Mouse (Mus musculus): ENCODE data around the gene 1700029I15Rik.

Gene 1700029I15Rik

DNA sequence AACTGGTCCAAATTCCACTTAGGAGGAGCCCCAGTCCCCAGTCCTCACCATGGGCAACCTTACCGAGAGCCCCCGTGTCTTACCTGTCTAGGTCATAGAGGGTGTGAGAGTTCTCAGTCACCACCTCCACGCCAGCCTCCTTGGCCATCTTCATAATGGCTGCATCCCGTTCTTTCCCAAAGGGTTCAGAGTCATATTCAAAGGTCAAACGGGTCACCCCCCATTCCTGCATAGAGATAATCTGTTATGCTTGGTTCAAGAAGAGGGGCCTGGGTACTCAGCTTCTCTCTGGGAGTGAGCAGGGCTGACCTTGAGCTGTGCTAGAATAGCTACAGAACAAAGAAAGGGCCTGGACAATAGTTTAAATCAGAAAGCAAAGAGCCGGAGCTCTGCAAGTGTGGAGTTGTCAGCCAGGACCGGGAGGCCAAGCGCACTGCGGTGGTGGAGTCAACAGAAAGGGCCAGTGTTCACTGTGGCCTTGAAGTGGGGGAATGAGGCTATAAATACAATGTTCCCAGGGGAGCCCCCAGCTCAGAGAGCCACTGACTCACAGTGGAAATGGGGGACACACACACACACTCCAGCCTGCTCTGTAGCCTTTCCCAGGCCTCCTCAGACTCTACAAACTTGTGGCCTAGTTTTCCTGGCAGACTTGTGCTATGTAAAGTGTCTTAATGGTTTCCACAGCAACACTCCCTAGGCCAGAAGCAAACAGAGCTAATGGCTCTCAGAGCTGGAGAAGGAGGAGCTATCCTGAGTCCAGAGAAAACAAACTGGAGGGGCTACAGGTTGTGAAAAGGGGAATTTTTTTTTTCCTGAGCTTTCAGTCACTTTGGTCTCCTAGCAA, 42.3 kb downstream of the 1700029I15Rik start:
- in situ Hi-C loops (cut with MboI, MseI) = loop anchor here (25.0 kb wide), 1 partner anchor 1687 kb away; the partner anchor contains the start of gene Fnbp4

DNA sequence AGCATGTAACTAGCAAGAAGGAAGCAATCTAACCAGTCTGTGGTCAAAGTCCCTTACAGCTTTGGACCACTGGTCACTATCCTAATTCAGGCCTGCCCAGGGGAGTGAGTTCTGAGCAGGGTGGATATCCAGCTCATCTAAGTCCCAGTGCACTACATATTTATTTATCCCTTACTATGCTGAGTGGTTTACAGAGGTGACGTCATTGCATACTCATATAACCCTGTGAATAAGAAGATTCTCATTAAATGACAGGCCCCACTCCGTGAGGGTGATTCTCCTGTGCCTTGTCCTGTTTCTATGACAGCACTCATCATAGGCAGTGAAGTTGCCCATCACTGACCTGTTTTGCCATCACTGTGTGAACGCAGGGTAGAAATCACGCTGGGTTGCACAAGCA, 43.0 kb downstream of the 1700029I15Rik start:
- in situ Hi-C loops (cut with MboI, MseI) = no loop called here

DNA sequence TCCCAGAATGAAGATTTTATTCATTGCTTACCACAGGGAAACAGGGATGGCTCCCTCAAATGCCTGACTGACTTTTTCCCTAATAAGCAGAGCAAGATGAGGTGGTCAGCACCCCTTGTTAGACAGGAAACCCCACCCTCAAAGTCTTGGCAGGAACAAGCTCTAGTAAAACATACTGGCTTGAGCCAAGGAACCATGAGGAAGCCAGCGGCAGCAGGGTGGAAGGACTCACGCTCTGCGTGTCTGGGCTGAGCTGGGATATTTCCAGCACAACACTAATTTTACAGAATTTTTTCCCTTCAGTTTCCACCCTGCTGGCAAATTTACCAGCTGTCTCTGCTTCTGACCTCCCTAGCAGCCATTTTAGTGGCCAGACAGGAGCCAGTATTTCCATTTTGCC, 44.1 kb downstream of the 1700029I15Rik start:
- in situ Hi-C loops (cut with MboI, MseI) = no loop called here

DNA sequence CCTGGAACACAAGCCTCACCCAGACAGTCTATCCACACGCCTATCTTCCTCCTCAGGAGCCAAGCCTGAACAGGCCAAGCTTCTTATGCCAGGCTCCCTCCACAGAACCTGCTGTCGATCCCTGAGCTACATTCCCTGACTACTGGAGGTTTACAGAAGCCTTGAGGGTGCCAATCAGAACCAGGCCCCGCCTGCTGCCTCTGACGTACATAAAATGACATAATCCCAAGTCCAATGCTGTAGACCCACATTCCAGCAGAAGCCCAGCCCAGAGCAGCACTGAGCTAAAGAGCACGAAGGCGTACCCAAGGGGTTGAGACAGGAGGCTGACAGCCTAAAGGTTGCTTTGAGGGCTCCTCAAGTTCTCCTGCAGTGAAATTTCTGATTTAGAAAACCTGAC, 45.5 kb downstream of the 1700029I15Rik start:
- in situ Hi-C loops (cut with MboI, MseI) = no loop called here

DNA sequence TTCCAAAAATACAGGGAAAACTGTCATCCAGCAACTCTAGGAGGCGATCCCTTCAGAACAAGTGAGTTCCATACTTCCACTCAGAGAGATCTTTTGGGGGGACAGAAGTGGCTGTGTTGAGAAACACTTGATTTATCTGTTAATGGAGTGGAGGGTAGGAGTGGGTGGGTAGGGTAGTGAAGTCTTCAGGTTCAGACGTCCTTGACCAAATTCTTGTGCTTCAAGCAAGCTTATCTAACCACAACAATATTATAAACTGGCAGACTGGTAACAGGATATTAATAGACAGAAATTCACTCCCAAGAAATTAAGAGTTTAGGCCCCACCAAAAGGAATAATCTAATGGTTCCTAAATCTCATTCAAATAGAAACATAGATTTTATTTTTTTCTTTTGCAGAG, 47.8 kb downstream of the 1700029I15Rik start:
- in situ Hi-C loops (cut with MboI, MseI) = no loop called here

DNA sequence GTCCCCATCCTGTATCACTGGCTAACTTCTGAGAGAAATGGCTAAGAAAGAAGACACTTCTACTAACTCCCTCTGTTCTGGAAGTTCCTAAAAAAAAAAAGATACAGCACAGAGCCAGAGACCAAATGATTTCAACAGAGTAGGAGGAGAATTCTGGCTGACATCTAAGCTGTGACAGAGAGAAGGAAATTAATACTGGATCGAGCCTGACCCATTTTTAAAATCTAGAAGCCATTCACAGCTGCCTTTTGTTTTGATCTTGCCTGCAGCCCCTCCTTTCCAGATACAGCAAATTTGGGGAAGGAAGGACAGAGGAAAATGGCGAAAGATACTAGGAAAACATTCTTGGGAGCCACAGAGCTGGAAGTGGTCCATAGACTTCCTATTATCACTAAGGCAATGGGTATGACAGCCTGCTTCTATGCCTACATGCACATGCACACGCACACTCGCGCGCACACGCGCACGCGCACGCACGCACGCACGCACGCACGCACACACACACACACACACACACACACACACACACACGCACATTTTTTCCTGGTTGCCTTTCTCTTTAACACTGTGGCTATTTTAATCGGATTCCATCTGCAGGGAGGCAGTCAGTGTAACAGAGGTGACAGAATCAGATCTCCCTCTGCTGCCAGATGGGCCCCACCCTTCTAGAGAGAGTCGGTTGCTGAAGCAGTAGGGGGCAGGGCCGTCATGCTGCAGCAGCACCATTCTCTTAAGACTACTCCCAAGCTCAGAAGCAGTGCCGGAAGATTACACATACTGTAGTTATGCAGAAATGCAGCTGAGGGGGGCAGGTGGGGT, 48.6 kb downstream of the 1700029I15Rik start:
- in situ Hi-C loops (cut with MboI, MseI) = no loop called here

DNA sequence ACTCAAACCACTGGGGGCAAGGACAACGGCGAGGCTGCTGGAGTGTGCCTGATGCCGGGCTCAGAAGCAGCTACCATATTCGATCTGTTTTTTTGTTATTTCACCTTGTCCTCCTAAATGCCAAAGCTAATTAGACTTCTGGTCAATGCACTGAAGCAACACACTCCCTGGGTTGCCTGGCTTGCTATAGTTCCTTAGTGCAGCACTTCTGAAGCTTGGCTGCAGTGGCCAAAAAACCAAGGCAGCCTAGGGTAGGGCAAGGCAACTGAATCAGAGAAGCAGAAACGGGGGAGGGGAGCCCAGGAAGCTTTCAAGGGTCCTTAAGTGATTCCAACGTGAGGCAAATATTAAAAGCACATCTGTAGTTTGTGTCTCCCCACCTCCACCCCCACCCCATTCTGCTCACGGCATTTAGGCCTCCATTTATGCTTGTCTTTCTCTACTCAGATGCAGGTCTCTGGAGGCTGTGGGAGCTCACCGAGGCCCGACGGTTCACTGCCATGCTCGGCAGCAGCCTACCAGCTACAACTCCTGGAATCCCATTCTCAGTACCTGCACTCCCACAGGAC, 49.4 kb downstream of the 1700029I15Rik start:
- in situ Hi-C loops (cut with MboI, MseI) = no loop called here

DNA sequence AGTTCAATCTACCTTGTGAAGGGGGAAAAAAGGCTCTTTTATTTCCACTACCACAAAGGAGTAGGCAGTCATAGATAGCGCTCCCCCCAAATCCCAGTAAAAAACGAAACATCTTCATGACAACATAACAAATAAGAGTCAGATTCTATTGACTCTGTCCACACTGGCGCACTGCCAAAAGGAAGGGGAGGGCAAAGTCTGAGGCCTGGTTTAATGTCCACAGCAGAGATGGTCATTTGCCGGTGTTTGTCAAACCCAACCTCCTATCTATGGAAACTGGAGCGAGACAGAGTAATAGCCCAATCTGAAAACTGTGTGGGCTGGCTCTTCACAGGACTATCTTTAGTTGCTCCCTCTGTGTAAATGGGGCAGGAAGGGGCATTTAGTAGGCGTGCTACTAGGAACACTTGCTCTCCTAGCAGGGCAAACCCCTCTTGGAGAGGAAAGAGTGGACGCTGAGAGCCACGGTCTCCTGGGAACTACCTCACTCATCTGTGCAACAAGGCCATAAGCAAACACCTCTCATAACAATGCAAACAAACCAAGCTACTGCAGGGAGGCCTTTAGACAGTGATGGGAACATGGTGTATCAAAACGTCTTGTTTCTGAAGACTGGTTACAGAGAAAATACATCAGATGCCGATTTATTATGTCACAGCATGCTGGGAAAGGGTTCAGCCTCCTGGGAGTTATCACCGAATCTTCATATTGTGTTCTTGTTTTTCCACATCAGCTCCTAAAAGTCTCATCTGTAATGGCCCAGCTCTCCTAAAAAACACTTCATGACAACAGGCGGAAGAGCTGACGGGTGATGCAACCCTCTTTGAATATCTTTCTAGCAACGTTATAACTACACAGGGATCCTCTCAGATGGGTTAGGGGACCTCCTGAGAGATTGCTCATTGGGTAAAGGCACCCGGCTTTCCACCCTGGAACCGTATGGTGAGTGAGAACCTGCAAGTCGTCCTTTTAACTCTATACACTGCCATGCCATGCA, 50.3 kb downstream of the 1700029I15Rik start:
- in situ Hi-C loops (cut with MboI, MseI) = no loop called here

DNA sequence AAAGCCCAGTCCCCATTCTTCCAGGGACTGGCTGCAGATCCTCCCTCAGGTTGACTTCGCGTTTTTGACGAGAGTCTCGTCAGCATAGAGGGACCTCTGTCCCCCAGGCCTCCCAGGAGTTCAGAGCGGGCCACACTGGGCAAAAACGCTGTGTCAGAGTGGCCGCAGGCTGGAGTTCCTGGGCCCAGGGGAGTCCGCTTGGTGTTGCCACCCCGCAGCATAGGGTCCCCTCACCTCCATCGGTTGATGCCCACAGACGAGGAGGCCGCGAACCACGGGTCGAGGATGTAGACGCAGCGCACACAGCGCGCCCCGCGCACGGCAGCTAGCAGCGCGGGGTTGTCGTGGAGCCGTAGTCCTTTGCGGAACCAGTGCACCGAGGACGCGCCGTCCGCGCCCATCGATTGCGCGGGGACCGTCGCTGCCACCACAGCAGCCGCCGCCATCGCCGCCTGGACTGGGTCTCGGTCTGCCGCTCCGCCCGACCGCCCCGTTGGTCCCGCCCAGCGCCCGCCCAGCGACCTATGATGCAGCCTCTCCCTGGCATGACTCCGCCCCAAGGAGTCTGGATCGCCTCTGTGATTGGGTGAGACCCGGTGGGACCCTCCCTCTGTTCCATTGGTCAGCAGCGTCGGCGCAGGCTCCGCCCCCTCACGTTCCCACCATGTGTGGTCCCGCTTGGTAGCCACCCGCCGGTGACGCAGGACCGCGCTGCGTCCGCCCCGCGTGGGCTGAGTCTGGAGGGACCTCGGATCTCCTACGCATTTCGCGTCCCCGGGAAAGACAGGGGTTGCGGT, 51.4 kb downstream of the 1700029I15Rik start, which contains the start of gene Cry2:
Gene Cry2 (minus strand): TSS at position 466 of the 797 bp plus-strand sequence.
- in situ Hi-C loops (cut with MboI, MseI) = no loop called here

DNA sequence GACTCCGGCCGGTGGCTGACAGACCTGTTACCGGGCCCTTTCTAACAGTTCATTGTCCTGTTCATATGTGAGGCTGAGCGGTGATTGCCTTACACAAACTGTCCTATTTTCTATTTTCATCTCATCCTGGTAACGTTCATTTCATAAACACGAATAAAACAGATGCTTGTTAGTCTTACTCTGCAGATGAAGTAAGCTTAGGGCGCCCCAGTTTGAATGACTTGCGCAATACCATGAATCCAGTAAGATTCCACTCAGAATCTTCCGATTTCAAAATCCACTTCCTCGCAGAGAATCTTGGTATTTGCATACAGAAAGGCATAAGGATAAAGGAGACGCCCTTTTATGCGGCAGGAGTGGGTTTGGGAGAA, 52.0 kb downstream of the 1700029I15Rik start:
- in situ Hi-C loops (cut with MboI, MseI) = no loop called here

DNA sequence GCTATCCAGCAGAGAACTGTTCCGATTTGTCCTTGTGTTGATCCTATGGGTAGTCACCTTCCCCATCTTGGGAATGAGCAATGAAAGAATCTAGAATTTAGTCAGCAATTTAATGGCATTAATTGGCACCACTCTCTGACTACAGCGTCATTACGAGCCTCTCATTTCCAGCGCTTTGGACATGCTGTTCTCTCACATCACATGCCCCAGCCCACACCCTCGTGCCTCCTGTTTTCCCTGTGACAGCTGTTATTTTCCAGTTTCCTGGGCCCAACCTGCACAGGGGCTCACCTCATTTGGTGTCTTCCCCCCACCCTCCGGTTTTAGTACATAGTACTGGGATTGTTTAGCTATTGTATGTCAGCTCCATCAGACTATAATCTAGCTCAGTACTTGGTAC, 52.7 kb downstream of the 1700029I15Rik start:
- in situ Hi-C loops (cut with MboI, MseI) = loop anchor here (5.0 kb wide), 1 partner anchor 58 kb away; no protein-coding TSS in a partner anchor
